ENCODE assay signal across 18 mouse cellular contexts in genomic region chr2:52927381-52927780, GRCm38 (mm10).
DNase-seq lines count a peak whose midpoint lies in the region; ATAC-seq and TF ChIP-seq lines count a peak whose summit lies in the region.
"Had no signal": no experiment of that assay in that cellular context is flagged by ENCODE, and none has a peak within 500 bp of the region (broad histone marks: within the 10 kb centered on the region; RNA-seq: fewer than 3 reads in every experiment).

No protein-coding gene starts in this region.

- H3K9me3 ChIP-seq in forebrain, embryonic 15.5 days: no peaks in the 10 kb centered on the region
- no peaks in the 10 kb centered on the region for H3K9me3 ChIP-seq in forebrain, postnatal 0 days (ENCODE audit: low read length)
- H3K9me3 ChIP-seq: embryonic facial prominence, embryonic 13.5 days; limb, embryonic 10.5 days; liver, embryonic 13.5 days; midbrain, embryonic 12.5 days had no signal

- no peak overlapping the region for H3K4me2 ChIP-seq in forebrain, embryonic 15.5 days (replicated peaks)
- H3K4me2 ChIP-seq in forebrain, postnatal 0 days (ENCODE audit: low read depth): no peak overlapping the region
- H3K4me2 ChIP-seq: embryonic facial prominence, embryonic 13.5 days; liver, embryonic 13.5 days; midbrain, embryonic 12.5 days had no signal

- ATAC-seq in forebrain, embryonic 15.5 days (replicated peaks): no peak
- ATAC-seq in forebrain, postnatal 0 days: no peak
- ATAC-seq: intestine, postnatal 0 days had no signal

- H3K9ac ChIP-seq in forebrain, embryonic 15.5 days (replicated peaks): no peak overlapping the region
- no peak overlapping the region for H3K9ac ChIP-seq in forebrain, postnatal 0 days
- H3K9ac ChIP-seq: embryonic facial prominence, embryonic 13.5 days; liver, embryonic 13.5 days; midbrain, embryonic 12.5 days had no signal

- 42% methylated on average over 3 of the region's 3 CpGs for WGBS in forebrain, embryonic 15.5 days
- 38% methylated on average over 3 of the region's 3 CpGs for WGBS in forebrain, postnatal 0 days
- 4% methylated on average over 3 of the region's 3 CpGs for WGBS in thymus, adult 2 months

- H3K27me3 ChIP-seq in forebrain, embryonic 15.5 days: no peaks in the 10 kb centered on the region
- H3K27me3 ChIP-seq in forebrain, postnatal 0 days (ENCODE audit: insufficient read depth, low read length): no peaks in the 10 kb centered on the region
- H3K27me3 ChIP-seq in thymus, adult 2 months (ENCODE audit: control insufficient read depth, insufficient read depth, low read length): no peaks in the 10 kb centered on the region
- H3K27me3 ChIP-seq: CH12.LX; embryonic facial prominence, embryonic 13.5 days; liver, embryonic 13.5 days; midbrain, embryonic 12.5 days had no signal

- no peak for DNase-seq in forebrain, postnatal 0 days
- no peak for DNase-seq in left cerebral cortex, adult 2 months (ENCODE audit: extremely low spot score in 1 of 2, low spot score in 2 of 2)
- DNase-seq in left cerebral cortex, adult 8-10 months (ENCODE audit: low spot score in 2 of 2): no peak
- peak; percentile 7 for DNase-seq in thymus, adult 2 months
- no peak for DNase-seq in thymus, postnatal 25 days
- DNase-seq in frontal cortex, postnatal 25 days (ENCODE audit: low spot score in 2 of 2): no peak
- DNase-seq: adrenal gland, postnatal 25 days; cerebellum, adult 11-12 months; kidney, postnatal 14 days; liver, embryonic 13.5 days; right cerebral cortex, postnatal 4 days had no signal

- intact Hi-C loops in left cerebral cortex, adult 2 months (cut with DNase I): no loop called here

- H3K36me3 ChIP-seq in forebrain, embryonic 15.5 days: no peaks in the 10 kb centered on the region
- H3K36me3 ChIP-seq in forebrain, postnatal 0 days (ENCODE audit: insufficient read depth): no peaks in the 10 kb centered on the region
- H3K36me3 ChIP-seq in thymus, adult 2 months (ENCODE audit: control insufficient read depth, insufficient read depth, low read length): no peaks in the 10 kb centered on the region
- H3K36me3 ChIP-seq: embryonic facial prominence, embryonic 13.5 days; limb, embryonic 10.5 days; liver, embryonic 13.5 days; midbrain, embryonic 12.5 days had no signal

- 0 out of 2 replicates have a peak overlapping the region, but pooled peaks have one; percentile 35 for H3K27ac ChIP-seq in forebrain, embryonic 15.5 days (replicated peaks)
- H3K27ac ChIP-seq in forebrain, postnatal 0 days (ENCODE audit: low read depth, low read length): no peak overlapping the region
- peak overlapping the region; percentile 5; the same call in 1 of the 2 replicates for H3K27ac ChIP-seq in left cerebral cortex, adult 2 months
- peak overlapping the region; percentile 89 for H3K27ac ChIP-seq in thymus, adult 2 months (ENCODE audit: control insufficient read depth, insufficient read depth, low read length)
- H3K27ac ChIP-seq: embryonic facial prominence, embryonic 13.5 days; liver, embryonic 13.5 days; macrophage had no signal

- peaks cover 28% of the 10 kb centered on the region for H3K4me1 ChIP-seq in forebrain, embryonic 15.5 days
- H3K4me1 ChIP-seq in forebrain, postnatal 0 days (ENCODE audit: insufficient read depth): no peaks in the 10 kb centered on the region
- H3K4me1 ChIP-seq in thymus, adult 2 months (replicated peaks; ENCODE audit: control insufficient read depth, insufficient read depth, low read length): peaks cover 21% of the 10 kb centered on the region
- H3K4me1 ChIP-seq: liver, embryonic 13.5 days had no signal

- H3K4me3 ChIP-seq in forebrain, embryonic 15.5 days: no peak overlapping the region
- H3K4me3 ChIP-seq in forebrain, postnatal 0 days (ENCODE audit: low read depth, low read length): no peak overlapping the region
- no peak overlapping the region for H3K4me3 ChIP-seq in left cerebral cortex, adult 2 months
- peak overlapping the region; percentile 7; the same call in 1 of the 2 replicates for H3K4me3 ChIP-seq in thymus, adult 2 months (ENCODE audit: control insufficient read depth, insufficient read depth, low read length)
- H3K4me3 ChIP-seq: embryonic facial prominence, embryonic 13.5 days; limb, embryonic 10.5 days; liver, embryonic 13.5 days; midbrain, embryonic 12.5 days had no signal

- TF ChIP-seq CTCF in forebrain, postnatal 0 days (IDR thresholded peaks at IDR 0.05; ENCODE audit: low read depth): no peak
- no peak for TF ChIP-seq CTCF in left cerebral cortex, adult 2 months (IDR thresholded peaks at IDR 0.05)
- TF ChIP-seq CTCF in thymus, adult 2 months (IDR thresholded peaks at IDR 0.05; ENCODE audit: borderline replicate concordance, control insufficient read depth, extremely low read depth, insufficient read depth, low read length, poor library complexity): no peak

- no peak for TF ChIP-seq POLR2A in thymus, adult 2 months (IDR thresholded peaks at IDR 0.05; ENCODE audit: control insufficient read depth, extremely low read depth, insufficient read depth, low read length, poor library complexity)
